Mouse (Mus musculus) G1E (cell line): ENCODE measurements at regions not wholly inside any gene's neighbourhood (a gene's known extent, or its start where the extent isn't known, plus 50 kb on each side); places are given as distances from the start of the nearest gene placed in this dataset.

Experiments used
- ATAC-seq: 2 replicates; pipeline ENCODE4 v1.8.0; 2016; ENCODE audit warnings: mild to moderate bottlenecking; ENCODE audit not compliant: insufficient number of reproducible peaks, poor library complexity, low FRiP score, severe bottlenecking; ENCODE audit errors: extremely low read depth
- DNase-seq: peaks from one replicate; pipeline ENCODE4 v3.0.0; 2012; ENCODE audit warnings: low spot score
- H3K27me3 ChIP-seq: 2 replicates; pipeline ENCODE4 v1.6.1; 2012; ENCODE audit warnings: mild to moderate bottlenecking, low read length, inconsistent platforms; ENCODE audit not compliant: insufficient read depth
- H3K36me3 ChIP-seq: replicated peaks from 2 replicates; pipeline ENCODE3; 2012; ENCODE audit warnings: mild to moderate bottlenecking, inconsistent platforms
- H3K4me1 ChIP-seq: 2 replicates; pipeline ENCODE4 v1.6.1; 2012; ENCODE audit warnings: low read depth, low read length, inconsistent platforms, mixed read lengths; ENCODE audit not compliant: insufficient read depth
- H3K4me3 ChIP-seq: 2 replicates; pipeline ENCODE4 v1.5.1; 2012; ENCODE audit warnings: low read depth, mild to moderate bottlenecking, inconsistent platforms, low read length, moderate library complexity, mixed read lengths
- H3K9me3 ChIP-seq: replicated peaks from 2 replicates; pipeline ENCODE4 v1.6.1; 2012; ENCODE audit warnings: inconsistent platforms
- CTCF ChIP-seq: IDR thresholded peaks from 2 replicates; pipeline ENCODE4 v1.5.1; 2012; ENCODE audit warnings: low read depth, low read length, inconsistent platforms, mixed read lengths
- GATA1 ChIP-seq: IDR thresholded peaks from 2 replicates; pipeline ENCODE4 v1.6.1; 2012; ENCODE audit warnings: borderline replicate concordance, low read length, inconsistent platforms, mixed read lengths
- GATA2 ChIP-seq: IDR thresholded peaks from 2 replicates; pipeline ENCODE4 v1.6.1; 2012; ENCODE audit warnings: low read depth, low read length, inconsistent platforms, borderline replicate concordance
- POLR2AphosphoS5 ChIP-seq: IDR thresholded peaks from 2 replicates; pipeline ENCODE4 v1.6.1; 2012; ENCODE audit warnings: low read depth, low read length, inconsistent platforms; ENCODE audit not compliant: insufficient replicate concordance
- TAL1 ChIP-seq: conservative IDR thresholded peaks from 2 replicates; pipeline ENCODE4 v1.6.1; 2012; ENCODE audit warnings: low read depth, low read length, inconsistent platforms, mixed read lengths

DNA sequence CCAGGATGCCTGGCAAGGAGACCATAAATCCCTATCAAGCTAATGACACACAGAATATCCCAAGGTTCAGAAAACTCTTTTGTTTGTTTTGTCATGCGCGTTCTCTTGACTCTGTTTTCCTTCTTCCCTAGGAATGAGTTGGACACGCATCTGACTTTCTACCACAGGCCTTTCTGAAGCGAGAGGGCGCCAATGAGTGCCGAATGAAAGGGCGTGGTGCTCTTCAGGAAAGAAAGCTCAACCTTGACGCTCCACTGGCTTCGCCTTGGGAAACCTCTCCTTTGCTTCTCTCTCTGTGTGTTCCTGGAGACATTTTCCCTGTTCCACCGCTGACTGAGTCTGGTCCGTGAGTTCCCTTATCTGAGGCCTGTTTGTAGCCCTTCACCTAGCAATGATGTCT lies 241.2 kb downstream of the Rbm26 start:
- TF ChIP-seq CTCF (no peak), GATA2 (no peak), GATA1 (no peak), TAL1 (no peak), POLR2AphosphoS5 (no peak)
- DNase-seq (no peak), ATAC-seq (no peak)
- H3K27me3 ChIP-seq: no peaks in the 10 kb centered on the region
- no peaks in the 10 kb centered on the region for H3K4me1 ChIP-seq
- no peaks in the 10 kb centered on the region for H3K36me3 ChIP-seq
- H3K9me3 ChIP-seq: peaks cover 37% of the 10 kb centered on the region
- no peak overlapping the region for H3K4me3 ChIP-seq

DNA sequence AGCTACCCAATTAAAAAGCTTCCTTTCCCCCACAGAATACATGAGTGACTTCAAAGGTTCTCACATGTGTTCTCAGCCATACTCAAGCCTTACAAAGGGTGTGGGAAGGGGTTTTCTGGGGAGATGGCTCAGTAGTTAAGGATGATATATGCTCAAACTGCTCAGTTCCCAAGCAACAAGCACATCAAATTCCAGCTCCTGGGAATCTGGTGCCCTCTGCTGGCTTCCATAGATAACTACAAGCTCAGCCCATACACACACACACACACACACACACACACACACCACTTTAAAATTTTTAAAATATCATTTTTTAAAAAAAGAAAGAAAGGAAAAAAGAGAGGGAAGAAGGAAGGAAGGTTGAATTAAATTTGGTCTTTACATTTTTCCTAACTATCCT lies 271.4 kb downstream of the Rbm26 start:
- TF ChIP-seq GATA1: no peak
- TF ChIP-seq CTCF: no peak
- no peak for TF ChIP-seq POLR2AphosphoS5
- TF ChIP-seq GATA2: no peak
- TF ChIP-seq TAL1: no peak
- H3K4me1 ChIP-seq: no peaks in the 10 kb centered on the region
- H3K27me3 ChIP-seq: no peaks in the 10 kb centered on the region
- H3K4me3 ChIP-seq: no peak overlapping the region
- DNase-seq: no peak
- H3K36me3 ChIP-seq: no peaks in the 10 kb centered on the region
- H3K9me3 ChIP-seq: peaks cover 29% of the 10 kb centered on the region
- no peak for ATAC-seq

DNA sequence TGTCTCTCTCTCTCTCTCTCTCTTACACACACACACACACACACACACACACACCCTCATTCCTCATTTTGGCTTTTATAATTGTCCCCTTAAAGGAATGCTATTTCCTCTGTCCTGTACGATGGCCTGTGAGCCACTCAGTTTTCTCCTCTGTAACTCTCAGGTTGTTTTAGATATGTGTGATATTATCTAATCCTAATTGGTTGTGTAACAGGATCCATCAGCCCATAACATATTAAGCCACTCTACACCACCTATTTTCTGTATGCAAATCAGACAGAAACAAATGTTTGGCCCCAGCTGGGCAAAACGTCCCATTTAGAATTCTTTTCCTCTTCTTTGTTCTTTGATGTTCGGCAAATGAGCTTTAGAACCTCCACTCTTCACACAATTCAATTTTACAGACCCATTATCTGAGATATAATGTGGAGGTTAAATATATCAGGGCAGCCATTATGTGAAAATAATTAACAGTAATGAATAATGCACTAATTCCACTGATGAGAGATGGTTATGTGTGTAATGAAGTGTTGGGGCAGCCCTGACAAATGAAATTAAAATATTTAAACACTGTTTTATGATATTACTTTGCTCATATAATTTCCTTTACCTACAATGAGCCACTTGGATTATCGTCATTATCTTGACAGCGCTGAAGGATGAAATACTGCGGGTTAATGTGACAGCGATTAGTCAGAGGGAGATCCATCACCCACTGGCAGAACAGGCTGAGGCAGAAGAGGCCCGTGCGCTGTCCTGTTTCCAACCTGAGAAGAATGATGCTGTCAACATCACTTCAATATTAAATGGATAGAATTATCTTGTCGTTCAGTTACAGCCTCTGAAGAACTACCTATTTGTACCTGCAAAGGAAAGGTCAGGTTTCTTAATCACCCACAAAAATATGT lies 274.8 kb downstream of the Rbm26 start:
- no peak overlapping the region for H3K4me3 ChIP-seq
- H3K36me3 ChIP-seq: no peaks in the 10 kb centered on the region
- ATAC-seq: no peak
- TF ChIP-seq TAL1 (no peak), GATA2 (no peak), CTCF (no peak), POLR2AphosphoS5 (no peak), GATA1 (no peak)
- H3K27me3 ChIP-seq: no peaks in the 10 kb centered on the region
- H3K9me3 ChIP-seq: peaks cover 15% of the 10 kb centered on the region
- no peak for DNase-seq
- H3K4me1 ChIP-seq: no peaks in the 10 kb centered on the region

- DNase-seq: no peak
- H3K27me3 ChIP-seq: no peaks in the 10 kb centered on the region
- no peak for TF ChIP-seq TAL1
- no peak for TF ChIP-seq CTCF
- no peak for TF ChIP-seq POLR2AphosphoS5
- no peak for TF ChIP-seq GATA1
- no peak for TF ChIP-seq GATA2
- H3K9me3 ChIP-seq: peaks cover 11% of the 10 kb centered on the region
- no peak overlapping the region for H3K4me3 ChIP-seq
- no peaks in the 10 kb centered on the region for H3K4me1 ChIP-seq
- H3K36me3 ChIP-seq: no peaks in the 10 kb centered on the region
- ATAC-seq: no peak
Observed at GRCm38 (mm10) chr14:104901072-104901471, 276.1 kb downstream of the Rbm26 start.

GRCm38 (mm10) chr14:104871203-104871602 lies 305.9 kb downstream of the Rbm26 start:
- H3K27me3 ChIP-seq: no peaks in the 10 kb centered on the region
- H3K4me1 ChIP-seq: no peaks in the 10 kb centered on the region
- DNase-seq (no peak), ATAC-seq (no peak)
- H3K9me3 ChIP-seq: peaks cover 27% of the 10 kb centered on the region
- H3K4me3 ChIP-seq: no peak overlapping the region
- no peaks in the 10 kb centered on the region for H3K36me3 ChIP-seq
- TF ChIP-seq GATA2 (no peak), GATA1 (no peak), CTCF (no peak), TAL1 (no peak), POLR2AphosphoS5 (no peak)

DNA sequence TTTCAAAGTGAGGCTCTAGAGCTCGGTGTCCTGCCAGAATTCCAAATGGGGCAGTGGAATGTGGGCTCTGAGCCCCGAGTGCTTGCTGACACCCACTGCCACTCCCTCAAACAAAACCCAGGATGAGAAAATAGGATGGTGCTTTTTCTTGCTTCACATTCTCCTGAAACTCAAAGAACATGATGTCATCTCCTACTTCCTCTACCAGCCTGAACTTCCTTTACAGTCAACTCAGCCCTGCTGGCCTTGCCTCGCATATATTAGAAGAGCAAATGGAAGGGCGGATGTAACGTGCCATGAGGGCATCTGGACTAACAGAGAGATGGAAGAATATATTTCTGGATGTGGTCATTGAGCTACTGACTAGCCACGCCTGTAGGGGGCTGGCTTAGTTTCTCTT lies 309.6 kb downstream of the Rbm26 start:
- TF ChIP-seq GATA1: no peak
- no peak for TF ChIP-seq POLR2AphosphoS5
- TF ChIP-seq TAL1: no peak
- TF ChIP-seq GATA2: no peak
- TF ChIP-seq CTCF: no peak
- ATAC-seq (no peak), DNase-seq (no peak)
- Histone ChIP-seq H3K4me1 (no peaks in the 10 kb centered on the region), H3K36me3 (no peaks in the 10 kb centered on the region), H3K9me3 (peaks cover 25% of the 10 kb centered on the region), H3K4me3 (no peak overlapping the region), H3K27me3 (no peaks in the 10 kb centered on the region)
